Mouse (Mus musculus) hematopoietic stem cell, adult 5-6 weeks (primary cell): ENCODE data around the gene Cipc. TPM values are rescaled to one million over a fixed set of nuclear protein-coding genes. Genes with fewer than 3 reads are reported as not detected.
A peak's percentile ranks its signal among the peaks of the same experiment; 100 is the strongest.

ENCODE experiments used
- ATAC-seq, 2 experiments: fragments of 125-278 bp in 1 of 2; replicated peaks in 1 of 2; 2 replicates each; pipeline ENCODE4 v1.8.0; 2016 to 2017; ENCODE audit warnings: inconsistent platforms in 2 of 2, mild to moderate bottlenecking in 2 of 2, moderate number of reproducible peaks in 2 of 2, low read depth in 1 of 2, moderate TSS enrichment in 1 of 2; ENCODE audit not compliant: low FRiP score in 2 of 2, poor library complexity in 2 of 2, severe bottlenecking in 2 of 2, insufficient read depth in 1 of 2, low TSS enrichment in 1 of 2
- total RNA-seq: library from RNA; stranded (forward); fragments of 172-1452, 232-1000 nt; gene quantifications from 2 replicates; pipeline ENCODE4 v1.2.3, GENCODE M21; 2017

Cipc gene
- total RNA-seq, 1 experiment from 2014 or later = 17.6 TPM

GRCm38 (mm10) chr12:86973706-86974105 is 26.9 kb downstream of the Cipc start:
- ATAC-seq = no peak

GRCm38 (mm10) chr12:86974387-86975288 is 27.8 kb downstream of the Cipc start:
- peak; percentile 47 to 57 for ATAC-seq

GRCm38 (mm10) chr12:86975761-86976160 is 28.9 kb downstream of the Cipc start:
- ATAC-seq = no peak

DNA sequence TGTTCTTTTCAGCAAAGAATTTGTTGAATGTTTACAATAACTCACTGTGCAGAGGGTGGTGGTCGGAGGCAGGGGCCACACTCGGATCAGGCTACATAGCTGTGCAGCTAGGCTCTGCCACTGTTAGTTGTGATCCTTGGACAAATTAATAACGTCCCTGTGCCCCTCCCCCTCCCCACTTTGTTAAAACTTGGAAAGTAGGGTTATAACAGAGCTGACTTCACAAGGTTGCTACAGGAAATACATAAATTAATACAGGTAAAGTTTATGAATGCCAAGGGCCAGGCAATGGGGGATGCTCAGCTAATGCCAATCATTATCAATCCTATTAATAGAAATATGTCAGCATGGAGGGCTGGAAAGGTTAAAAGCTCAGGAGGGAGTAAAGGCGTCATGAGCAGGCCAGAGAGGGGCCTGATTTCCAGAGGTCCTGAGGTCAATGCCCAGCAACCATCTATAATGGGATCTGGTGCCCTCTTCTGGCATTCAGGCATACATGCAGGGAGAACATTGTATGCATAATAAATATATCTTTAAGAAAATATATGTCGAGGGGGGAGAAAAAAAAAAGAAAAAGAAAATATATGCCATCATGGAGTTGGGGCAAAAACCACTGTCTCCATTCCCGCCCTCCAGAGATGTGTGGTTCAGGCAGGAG is 29.8 kb downstream of the Cipc start:
- ATAC-seq = no peak

GRCm38 (mm10) chr12:86977833-86978232 is 31.0 kb downstream of the Cipc start:
- ATAC-seq = no peak

DNA sequence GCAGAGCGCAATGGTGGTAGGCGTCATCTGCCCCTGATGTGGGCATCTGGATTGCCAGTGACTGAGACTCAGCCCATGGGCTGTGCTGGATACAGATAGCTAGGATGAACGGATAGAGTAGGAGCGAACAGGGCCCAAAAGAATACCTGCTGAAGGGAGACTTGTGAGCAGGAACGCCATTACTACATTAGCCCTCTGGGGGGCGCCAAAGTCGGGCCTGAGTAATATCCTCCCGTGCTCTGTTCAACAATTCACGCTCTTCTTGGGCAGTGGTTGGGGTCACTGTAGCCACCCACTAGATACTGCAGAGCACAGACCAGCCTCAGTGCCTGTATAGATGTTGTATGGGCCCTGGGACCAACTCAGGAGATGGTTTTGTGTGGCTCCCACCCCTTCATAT is 34.3 kb downstream of the Cipc start:
- ATAC-seq = no peak

- ATAC-seq = peak; percentile 49; a peak in 3 of 4 replicates
Measured at GRCm38 (mm10) chr12:86983470-86984193, 36.8 kb downstream of the Cipc start.

GRCm38 (mm10) chr12:86984194-86984555 is 37.3 kb downstream of the Cipc start:
- ATAC-seq = peak; percentile 50 to 53; a peak in 1 of 4 replicates

DNA sequence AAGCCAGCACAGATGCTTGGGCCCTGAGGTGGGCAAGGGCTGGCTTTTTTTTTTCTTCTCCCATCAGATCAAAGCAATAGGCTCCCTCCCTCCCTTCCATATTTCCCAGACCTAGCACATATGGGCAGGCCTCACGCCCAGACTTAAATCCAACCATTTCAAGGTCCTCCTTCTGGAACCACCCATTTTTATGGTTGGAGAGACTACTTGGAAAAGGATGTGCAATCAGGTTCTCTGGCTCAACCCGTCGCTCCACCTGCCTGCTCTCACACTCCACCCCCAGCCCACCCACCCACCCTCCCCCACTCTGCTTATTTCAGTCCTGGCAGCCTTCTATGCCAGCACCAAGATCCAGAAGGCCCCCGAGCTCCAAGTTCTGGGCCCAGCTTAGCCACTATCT is 39.7 kb downstream of the Cipc start:
- no peak for ATAC-seq

GRCm38 (mm10) chr12:86988227-86988626 is 41.4 kb downstream of the Cipc start:
- no peak for ATAC-seq

DNA sequence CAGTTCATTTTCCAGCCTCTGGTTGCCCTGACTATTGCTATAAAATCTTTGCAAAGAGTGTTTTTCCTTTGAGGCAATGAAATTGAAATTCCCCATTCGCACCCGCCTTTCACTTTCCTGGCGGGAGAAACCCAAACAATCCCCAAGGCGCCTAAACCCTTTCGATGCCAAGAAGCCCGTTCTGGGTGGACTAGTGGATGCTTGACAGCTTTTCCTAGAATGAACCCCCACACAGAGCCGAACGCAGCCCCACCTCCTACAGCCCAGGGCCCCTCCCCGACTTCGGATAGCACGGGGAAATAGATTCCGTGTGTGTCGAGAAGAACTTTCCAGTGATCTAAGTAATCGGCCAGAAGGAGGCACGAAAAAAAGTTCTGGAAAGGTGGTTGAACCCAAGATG is 42.5 kb downstream of the Cipc start:
- ATAC-seq = no peak

DNA sequence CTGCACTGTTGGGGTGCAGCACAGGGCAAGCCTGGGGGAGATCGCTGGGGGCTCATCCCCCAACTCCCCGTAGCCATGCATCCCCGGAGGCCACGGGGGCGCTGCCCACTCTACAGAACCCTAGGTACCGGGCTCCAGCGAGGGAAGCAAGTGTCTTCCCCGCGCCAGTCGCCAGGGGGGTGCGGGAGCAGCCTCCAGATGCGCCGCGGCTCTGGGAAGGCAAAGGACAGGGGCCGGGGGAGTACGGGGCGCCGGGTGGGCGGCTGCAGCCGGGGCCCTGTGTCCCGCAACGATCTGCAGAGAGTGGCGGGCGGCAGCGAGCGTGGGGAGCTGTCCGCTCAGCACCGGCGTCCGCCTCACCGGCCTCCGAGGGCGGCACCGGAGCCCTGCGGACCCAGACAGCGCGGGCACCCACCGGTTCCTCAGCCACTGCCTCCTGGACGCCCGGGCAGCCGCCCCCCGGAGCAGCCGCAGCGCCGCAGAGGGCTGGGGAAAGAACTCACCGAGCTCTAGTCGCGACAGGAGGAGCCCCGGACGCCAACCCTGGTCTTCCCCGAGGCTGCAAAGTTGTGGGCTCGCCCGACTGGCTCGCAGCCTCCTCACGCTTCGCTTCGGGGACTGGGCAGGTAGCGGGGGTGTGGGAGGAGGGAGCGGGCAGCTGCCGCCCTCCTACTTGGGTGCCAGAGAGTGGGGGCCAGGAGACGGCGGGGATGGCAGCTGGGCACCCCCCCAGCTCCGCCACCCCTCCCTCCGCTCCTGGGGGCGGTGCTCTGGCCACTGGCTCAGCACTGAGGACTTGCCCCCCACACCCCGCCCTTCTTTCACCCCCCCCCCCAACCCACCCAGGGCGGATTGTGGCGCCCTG is 43.3 kb downstream of the Cipc start, which contains the start of gene Zdhhc22:
Gene Zdhhc22 (minus strand): TSS at position 541 of the 865 bp plus-strand sequence.
- peak; percentile 27 to 47 for ATAC-seq

- ATAC-seq = no peak
Measured at GRCm38 (mm10) chr12:86990755-86991110, 43.9 kb downstream of the Cipc start.

GRCm38 (mm10) chr12:86994166-86994565 is 47.3 kb downstream of the Cipc start:
- ATAC-seq = no peak

DNA sequence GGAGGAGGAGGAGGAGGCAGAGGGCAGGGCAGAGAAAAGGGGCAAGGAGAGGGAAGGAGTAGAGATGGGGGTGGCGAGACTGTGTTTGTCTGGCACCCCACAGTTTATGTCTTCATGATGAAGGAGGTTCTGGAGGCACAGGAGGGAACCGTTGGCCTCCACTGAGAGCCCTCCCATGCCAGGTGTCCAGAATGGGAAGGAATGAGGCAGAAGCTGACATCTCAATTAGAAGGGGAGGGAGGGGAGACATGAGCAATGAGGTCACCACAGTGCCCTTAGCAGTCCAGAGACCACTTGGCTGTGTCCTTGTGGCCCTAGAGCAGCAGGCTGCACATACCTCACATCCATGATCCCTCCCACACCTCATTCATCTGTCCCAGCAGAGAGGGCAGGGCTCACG is 47.9 kb downstream of the Cipc start:
- no peak for ATAC-seq

DNA sequence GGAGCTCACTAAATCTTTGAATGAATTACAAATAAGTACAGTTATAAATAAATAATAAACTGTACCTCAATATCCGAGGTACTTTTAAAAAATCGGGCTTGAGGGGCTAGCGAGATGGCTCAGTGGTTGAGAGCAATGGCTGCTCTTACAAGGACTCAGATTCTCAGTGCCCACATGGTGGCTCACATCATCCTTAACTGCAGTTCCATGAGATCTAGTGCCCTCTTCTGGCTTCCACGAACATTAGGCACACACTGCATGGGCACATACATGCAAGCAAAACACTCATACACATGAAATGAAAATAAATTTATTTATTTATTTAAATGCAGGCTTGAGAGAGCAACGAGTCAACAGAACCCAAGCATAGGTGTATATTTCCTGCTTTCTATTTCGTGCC is 49.1 kb downstream of the Cipc start:
- ATAC-seq = no peak

- ATAC-seq = no peak
Measured at GRCm38 (mm10) chr12:86998699-86999098, 51.9 kb downstream of the Cipc start.
